Mouse (Mus musculus) lung, adult 2 months (tissue): ENCODE measurements around the gene Gas2l3.

Experiments
- CTCF ChIP-seq: fragments of 200-500 bp; IDR thresholded peaks from 2 replicates; pipeline ENCODE4 v1.5.1; 2011; ENCODE audit warnings: mild to moderate bottlenecking, low read length, control low read depth; ENCODE audit not compliant: insufficient read depth
- POLR2A ChIP-seq: fragments of 200-500 bp; IDR thresholded peaks from 2 replicates; pipeline ENCODE4 v1.6.1; 2011; ENCODE audit warnings: low read depth, mild to moderate bottlenecking, control low read depth, low read length, borderline replicate concordance; ENCODE audit errors: extremely low read depth

GRCm38 (mm10) chr10:89453794-89454193 is 10.0 kb upstream of the Gas2l3 start:
- TF ChIP-seq POLR2A: no peak
- no peak for TF ChIP-seq CTCF
